Mouse (Mus musculus): ENCODE data around the gene Schip1.

The Schip1 gene

GRCm38 (mm10) chr3:68610011-68610410, 545.4 kb downstream of the Schip1 start:
- peak; percentile 80 for DNase-seq (ENCODE audit: low read depth, low spot score)

GRCm38 (mm10) chr3:68610598-68611261, 546.1 kb downstream of the Schip1 start:
- no peak for DNase-seq (ENCODE audit: low read depth, low spot score)

- DNase-seq (ENCODE audit: low read depth, low spot score), result no peak
Observed at GRCm38 (mm10) chr3:68615042-68615810, 550.6 kb downstream of the Schip1 start.

GRCm38 (mm10) chr3:68616363-68616762, 551.8 kb downstream of the Schip1 start:
- no peak for DNase-seq (ENCODE audit: low read depth, low spot score)

GRCm38 (mm10) chr3:68617708-68618107, 553.1 kb downstream of the Schip1 start:
- no peak for DNase-seq (ENCODE audit: low read depth, low spot score)

GRCm38 (mm10) chr3:68619097-68619496, 554.5 kb downstream of the Schip1 start:
- no peak for DNase-seq (ENCODE audit: low read depth, low spot score)

- no peak for DNase-seq (ENCODE audit: low read depth, low spot score)
Observed at GRCm38 (mm10) chr3:68621971-68622370, 557.4 kb downstream of the Schip1 start.

GRCm38 (mm10) chr3:68623036-68623435, 558.4 kb downstream of the Schip1 start:
- DNase-seq (ENCODE audit: low read depth, low spot score), result no peak

- no peak for DNase-seq (ENCODE audit: low read depth, low spot score)
Observed at GRCm38 (mm10) chr3:68624471-68624870, 559.9 kb downstream of the Schip1 start.

GRCm38 (mm10) chr3:68630261-68630660, 565.7 kb downstream of the Schip1 start:
- no peak for DNase-seq (ENCODE audit: low read depth, low spot score)

GRCm38 (mm10) chr3:68630821-68631220, 566.2 kb downstream of the Schip1 start:
- DNase-seq (ENCODE audit: low read depth, low spot score), result no peak

- no peak for DNase-seq (ENCODE audit: low read depth, low spot score)
Observed at GRCm38 (mm10) chr3:68632714-68633113, 568.1 kb downstream of the Schip1 start.

GRCm38 (mm10) chr3:68633577-68633976, 569.0 kb downstream of the Schip1 start:
- DNase-seq (ENCODE audit: low read depth, low spot score), result no peak

GRCm38 (mm10) chr3:68637960-68638359, 573.4 kb downstream of the Schip1 start:
- no peak for DNase-seq (ENCODE audit: low read depth, low spot score)

GRCm38 (mm10) chr3:68638703-68639102, 574.1 kb downstream of the Schip1 start:
- DNase-seq (ENCODE audit: low read depth, low spot score), result no peak

- DNase-seq (ENCODE audit: low read depth, low spot score), result no peak
Observed at GRCm38 (mm10) chr3:68642935-68643334, 578.3 kb downstream of the Schip1 start.

- DNase-seq (ENCODE audit: low read depth, low spot score), result peak; percentile 16
Observed at GRCm38 (mm10) chr3:68646387-68647130, 582.0 kb downstream of the Schip1 start.

- no peak for DNase-seq (ENCODE audit: low read depth, low spot score)
Observed at GRCm38 (mm10) chr3:68647282-68647681, 582.7 kb downstream of the Schip1 start.

- DNase-seq (ENCODE audit: low read depth, low spot score), result no peak
Observed at GRCm38 (mm10) chr3:68650251-68650650, 585.6 kb downstream of the Schip1 start.

GRCm38 (mm10) chr3:68656607-68657352, 592.2 kb downstream of the Schip1 start:
- no peak for DNase-seq (ENCODE audit: low read depth, low spot score)

GRCm38 (mm10) chr3:68657589-68658245, 593.1 kb downstream of the Schip1 start:
- no peak for DNase-seq (ENCODE audit: low read depth, low spot score)

Measured in skeletal muscle tissue, adult 2 months (tissue).